Mouse (Mus musculus): ENCODE data around the gene Apol7a. TPM values are rescaled to one million over a fixed set of nuclear protein-coding genes. Genes with fewer than 3 reads are reported as not detected.

The Apol7a gene
- total RNA-seq, 2 experiments from 2014 or later = not detected

GRCm38 (mm10) chr15:77348146-77348545 lies 50.8 kb downstream of the Apol7a start:
- DNase-seq = no peak

GRCm38 (mm10) chr15:77344127-77345125 lies 54.5 kb downstream of the Apol7a start:
- DNase-seq = no peak

DNA sequence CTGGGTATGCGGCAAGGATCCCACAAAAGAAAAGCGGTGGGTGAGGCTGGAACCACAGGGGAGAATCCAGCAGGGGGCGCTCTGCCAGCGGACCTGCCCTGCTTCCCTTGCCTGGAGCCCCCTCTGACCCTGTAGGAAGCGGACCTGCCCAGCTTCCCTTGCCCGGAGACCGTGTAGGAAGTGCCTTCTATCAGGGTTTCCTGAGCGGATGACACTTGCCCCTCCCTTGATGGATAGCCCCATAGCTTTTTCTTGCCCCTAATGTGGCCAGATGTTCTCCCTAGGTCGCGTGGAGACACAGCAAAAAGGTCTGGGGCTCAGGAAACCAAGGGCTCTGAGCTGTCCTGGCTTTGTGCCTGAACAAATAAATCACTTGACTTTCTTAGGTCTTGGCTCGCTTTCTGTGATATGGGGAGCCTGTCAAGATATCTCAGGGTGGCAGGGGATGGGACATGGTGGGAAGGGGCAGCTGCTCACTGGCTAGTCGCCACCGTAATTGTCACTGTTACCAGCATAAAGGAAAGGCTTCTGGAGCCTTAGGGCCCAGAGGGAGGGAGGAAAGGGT lies 55.3 kb downstream of the Apol7a start:
- peak; percentile 83 to 90 for DNase-seq

DNA sequence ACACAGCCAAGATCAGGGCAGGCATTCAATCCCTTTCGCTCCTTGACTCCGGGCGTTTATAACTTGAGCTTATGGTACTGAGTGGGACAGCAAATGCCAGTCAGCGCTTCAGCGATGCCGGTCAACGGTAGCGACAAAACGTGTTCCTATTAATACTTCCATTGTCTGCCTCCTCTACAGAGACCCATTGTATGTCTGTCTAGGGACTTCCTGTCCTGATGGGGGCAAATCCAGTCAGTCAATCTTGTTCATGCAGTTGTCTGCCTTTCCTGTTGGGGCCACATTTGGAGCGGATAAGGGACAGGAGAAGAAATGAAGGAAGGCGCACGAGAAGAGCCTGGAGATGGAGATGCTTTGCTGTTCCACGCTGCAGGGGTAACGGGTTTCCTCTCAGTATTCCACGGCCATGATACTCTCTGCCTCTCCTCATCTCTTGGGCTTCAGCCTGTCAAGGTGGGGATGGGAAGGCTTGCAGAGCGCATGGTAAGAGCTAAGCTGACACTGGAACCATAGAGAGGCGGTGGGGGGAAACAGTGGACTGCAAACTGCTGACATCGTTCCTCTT lies 55.9 kb downstream of the Apol7a start:
- DNase-seq = no peak

DNA sequence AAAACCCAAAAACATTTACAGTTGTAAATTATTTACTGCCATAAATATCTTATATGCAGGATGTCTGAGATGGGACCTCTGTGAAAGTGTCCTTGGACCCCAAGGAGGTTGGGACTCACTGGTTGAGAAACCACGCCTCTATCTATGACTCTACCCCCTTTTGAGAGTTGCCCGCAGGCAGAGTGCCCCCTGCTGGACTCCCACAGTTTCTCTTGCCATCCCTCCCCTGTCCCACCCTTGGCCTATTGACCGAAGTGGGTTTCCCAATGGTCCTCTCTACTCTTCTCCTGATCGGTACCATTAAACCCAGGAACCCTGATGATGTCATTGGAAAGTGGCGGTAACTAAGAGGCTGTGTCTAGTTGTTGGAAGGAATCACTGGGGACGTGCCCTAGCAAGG lies 56.9 kb downstream of the Apol7a start:
- no peak for DNase-seq

DNA sequence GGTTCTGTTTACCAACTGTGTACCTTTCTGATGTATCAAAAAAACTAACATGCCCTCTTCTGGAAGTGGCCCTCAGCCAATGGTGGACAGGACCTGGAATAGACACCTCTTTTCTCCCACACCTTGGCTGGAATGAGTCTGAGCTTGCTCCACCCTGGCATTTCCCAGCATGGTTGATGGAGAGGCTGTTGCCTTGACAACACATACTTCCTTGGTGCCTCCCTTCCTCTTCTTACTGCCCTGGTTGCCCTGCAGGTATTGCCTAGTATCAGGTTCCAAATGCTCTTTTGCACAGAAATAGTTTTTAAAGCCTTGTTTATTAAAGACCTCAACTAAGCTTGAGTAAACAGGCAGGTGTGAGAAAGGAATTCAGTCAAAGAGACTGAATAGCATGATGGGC lies 58.3 kb downstream of the Apol7a start:
- no peak for DNase-seq

- DNase-seq = no peak
Observed at GRCm38 (mm10) chr15:77338924-77339429, 59.9 kb downstream of the Apol7a start.

- DNase-seq = no peak
Observed at GRCm38 (mm10) chr15:77338451-77338850, 60.5 kb downstream of the Apol7a start.

Other genes starting within 250 kb of the Apol7a start
- gene Rbfox2, start 92.1 kb downstream of the Apol7a start, total RNA-seq (2021) = 10 to 100 TPM; 54.4 to 64.7 TPM
- gene Apol9a, start 12.0 kb upstream of the Apol7a start, total RNA-seq (2021) = 1 to 10 TPM; 1.7 to 2.0 TPM
- not detected for gene Apol7b, start 48.4 kb upstream of the Apol7a start, total RNA-seq (2021)
- under 1 TPM in 1 of 2 experiments, not detected in 1; 0.10 TPM for gene Apol10a, start 77.9 kb upstream of the Apol7a start, total RNA-seq (2021)
- not detected for gene Apol11a, start 109.2 kb upstream of the Apol7a start, total RNA-seq (2021)
- gene Apol7c, start 134.2 kb upstream of the Apol7a start, total RNA-seq (2021) = not detected
- gene 1700025B11Rik, start 162.8 kb upstream of the Apol7a start, total RNA-seq (2021) = not detected
- under 1 TPM; 0.20 to 0.26 TPM for gene Apol10b, start 197.0 kb upstream of the Apol7a start, total RNA-seq (2021)
- not detected for gene Gm36245, start 200.1 kb upstream of the Apol7a start, total RNA-seq (2021)
- gene Apol11b, start 244.2 kb upstream of the Apol7a start, total RNA-seq (2021) = under 1 TPM; 0.33 to 0.83 TPM